Mouse (Mus musculus) bone marrow macrophage, adult 2 months (primary cell): Measurements from ENCODE around the gene Olfr411. TPM values are rescaled to one million over a fixed set of nuclear protein-coding genes. Genes with fewer than 3 reads are reported as not detected.

ENCODE experiments used
- H3K27ac ChIP-seq: 2 replicates; pipeline ENCODE4 v1.5.1; 2012; ENCODE audit warnings: low read depth, low read length; ENCODE audit not compliant: insufficient read depth
- H3K4me1 ChIP-seq: 2 replicates; pipeline ENCODE4 v1.6.1; 2012; ENCODE audit warnings: low read length; ENCODE audit not compliant: control insufficient read depth, insufficient read depth
- H3K4me3 ChIP-seq: 2 replicates; pipeline ENCODE4 v1.5.1; 2012; ENCODE audit warnings: mild to moderate bottlenecking, low read length, moderate library complexity; ENCODE audit not compliant: insufficient read depth
- CTCF ChIP-seq: IDR thresholded peaks from 2 replicates; pipeline ENCODE4 v1.5.1; 2012; ENCODE audit warnings: low read depth, mild to moderate bottlenecking, low read length, moderate library complexity
- POLR2A ChIP-seq: IDR thresholded peaks from 2 replicates; pipeline ENCODE4 v1.6.1; 2012; ENCODE audit warnings: mild to moderate bottlenecking, low read depth, low read length, borderline replicate concordance
- polyA plus RNA-seq: library from polyadenylated mRNA; stranded (reverse); fragments of >200 nt; gene quantifications from 2 replicates; pipeline ENCODE4 v1.2.4, GENCODE M21; 2012; ENCODE audit not compliant: missing spikeins, insufficient read depth, insufficient read length

Olfr411 gene
- polyA plus RNA-seq: not detected in 2 replicates

GRCm38 (mm10) chr11:74352550-74352949 lies at the start of gene Olfr411:
Gene Olfr411 (minus strand): TSS chr11:74352650.
- no peaks in the 10 kb centered on the region for H3K4me1 ChIP-seq
- TF ChIP-seq CTCF: no peak
- TF ChIP-seq POLR2A: no peak
- no peak within 1 kb of the TSS for H3K4me3 ChIP-seq
- no peak within 1 kb of the TSS for H3K27ac ChIP-seq

- TF ChIP-seq POLR2A: no peak
- Histone ChIP-seq H3K4me3 (no peak overlapping the region), H3K27ac (no peak overlapping the region), H3K4me1 (no peaks in the 10 kb centered on the region)
These were observed 49.7 kb upstream of the Olfr411 start for GRCm38 (mm10) chr11:74402126-74402525.

GRCm38 (mm10) chr11:74395583-74395982 lies 43.1 kb upstream of the Olfr411 start:
- H3K4me1 ChIP-seq: no peaks in the 10 kb centered on the region
- no peak for TF ChIP-seq POLR2A
- TF ChIP-seq CTCF: no peak
- no peak overlapping the region for H3K4me3 ChIP-seq

DNA sequence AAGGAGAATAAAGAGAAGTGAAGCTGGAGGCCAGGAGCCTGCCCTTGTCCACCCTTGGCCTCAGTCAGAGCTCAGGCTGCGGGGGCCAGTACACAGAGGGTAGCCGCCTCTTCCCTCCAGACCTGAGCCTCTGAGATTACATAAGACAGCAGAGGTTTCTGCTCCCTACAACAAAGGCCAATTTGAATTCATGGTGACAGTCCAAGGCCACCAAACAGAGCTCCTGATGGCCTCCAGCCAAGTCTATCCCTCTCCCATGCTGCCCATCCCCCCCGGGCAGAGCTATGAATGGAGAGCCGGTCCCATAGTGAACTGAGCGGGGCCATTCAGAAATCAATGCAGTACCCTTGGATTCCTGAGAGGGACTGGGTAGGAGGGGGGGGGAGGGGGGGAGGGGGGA lies 41.0 kb upstream of the Olfr411 start:
- H3K4me1 ChIP-seq: no peaks in the 10 kb centered on the region
- TF ChIP-seq POLR2A (no peak), CTCF (no peak)
- H3K4me3 ChIP-seq: no peak overlapping the region
- H3K27ac ChIP-seq: no peak overlapping the region

More at GRCm38 (mm10) chr11:74395583-74395982, 43.1 kb upstream of the Olfr411 start:
- H3K27ac ChIP-seq: no peak overlapping the region

GRCm38 (mm10) chr11:74392903-74393302 lies 40.5 kb upstream of the Olfr411 start:
- Histone ChIP-seq H3K4me3 (no peak overlapping the region), H3K4me1 (no peaks in the 10 kb centered on the region), H3K27ac (no peak overlapping the region)
- TF ChIP-seq POLR2A: no peak
- TF ChIP-seq CTCF: no peak

GRCm38 (mm10) chr11:74391899-74392298 lies 39.4 kb upstream of the Olfr411 start:
- TF ChIP-seq CTCF (no peak), POLR2A (no peak)
- no peaks in the 10 kb centered on the region for H3K4me1 ChIP-seq
- no peak overlapping the region for H3K4me3 ChIP-seq
- no peak overlapping the region for H3K27ac ChIP-seq

DNA sequence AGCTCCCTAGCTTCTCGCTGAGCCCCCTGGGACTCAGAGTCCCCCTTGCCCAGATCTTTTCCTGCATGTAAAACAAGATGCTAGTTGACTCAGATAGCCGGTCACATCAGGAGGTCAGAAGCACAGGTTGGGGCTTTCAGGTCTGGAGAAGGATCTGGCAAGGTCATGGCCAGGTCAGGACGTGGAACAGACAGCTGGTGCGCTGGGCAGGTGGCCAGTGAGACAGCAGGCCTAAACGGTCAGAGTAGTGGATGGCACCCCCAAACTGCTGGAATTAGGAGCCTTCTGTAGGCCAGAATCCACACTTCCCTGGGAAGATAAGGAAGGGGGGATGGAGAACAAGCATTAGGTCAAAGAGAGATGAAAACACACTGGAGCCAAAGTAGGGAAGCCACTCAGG lies 34.8 kb upstream of the Olfr411 start:
- TF ChIP-seq POLR2A (no peak), CTCF (no peak)
- Histone ChIP-seq H3K4me1 (no peaks in the 10 kb centered on the region), H3K4me3 (no peak overlapping the region), H3K27ac (no peak overlapping the region)

DNA sequence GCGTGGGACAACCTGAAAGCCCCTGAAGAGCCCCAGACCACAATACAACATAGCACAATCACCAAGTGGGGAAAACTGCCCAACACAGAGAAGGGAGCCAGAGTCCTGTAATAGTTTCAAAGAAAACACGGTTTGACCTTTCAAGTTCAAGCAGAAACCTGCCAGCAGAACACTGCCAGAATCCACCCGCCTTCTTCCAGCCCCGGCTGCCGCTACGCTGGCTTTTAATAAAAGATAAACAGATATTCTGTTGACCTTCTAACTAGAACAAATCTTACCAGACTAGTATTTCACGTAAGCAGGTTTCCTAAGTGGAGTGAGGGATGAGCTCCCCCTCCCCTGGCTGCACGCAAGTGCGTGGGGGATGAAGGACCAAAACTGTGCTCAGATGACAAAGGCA lies 33.2 kb upstream of the Olfr411 start:
- no peak for TF ChIP-seq POLR2A
- no peak for TF ChIP-seq CTCF
- Histone ChIP-seq H3K4me1 (no peaks in the 10 kb centered on the region), H3K4me3 (no peak overlapping the region), H3K27ac (no peak overlapping the region)

DNA sequence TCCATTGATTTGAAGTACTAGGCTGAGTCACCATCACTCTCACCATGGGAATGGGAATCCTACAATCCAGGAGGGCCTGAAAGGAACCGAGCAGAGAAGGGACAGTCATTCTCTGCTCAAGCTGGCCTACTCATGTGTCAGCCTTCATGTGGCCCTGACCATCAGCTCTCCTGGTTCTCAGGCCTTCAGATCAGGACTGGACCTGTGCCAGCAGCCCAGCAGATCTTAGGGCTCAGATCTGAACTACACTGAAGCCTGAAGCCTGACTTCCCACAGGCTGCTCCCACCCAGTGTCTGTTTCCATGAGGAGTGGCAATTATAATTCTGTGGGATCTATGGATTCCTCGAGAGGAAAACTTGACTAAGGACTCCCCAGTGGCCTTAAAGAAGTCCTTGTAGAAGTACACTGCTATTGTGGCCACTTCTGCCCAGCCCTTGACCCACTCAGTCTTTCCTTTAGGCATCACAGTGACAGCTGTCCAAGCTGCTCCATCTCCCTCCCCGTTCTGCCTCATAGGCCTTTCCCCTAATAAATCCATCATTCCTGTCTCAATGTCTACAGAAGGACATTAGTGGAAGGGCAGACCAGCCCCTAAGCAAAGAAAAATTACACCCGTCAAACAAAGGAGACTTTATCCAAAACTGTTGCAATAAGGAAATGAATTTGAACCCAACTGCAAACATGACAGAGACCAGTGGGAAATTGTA lies 26.9 kb upstream of the Olfr411 start:
- TF ChIP-seq POLR2A (no peak), CTCF (no peak)
- no peaks in the 10 kb centered on the region for H3K4me1 ChIP-seq
- no peak overlapping the region for H3K27ac ChIP-seq
- H3K4me3 ChIP-seq: no peak overlapping the region

GRCm38 (mm10) chr11:74376847-74377246 lies 24.4 kb upstream of the Olfr411 start:
- TF ChIP-seq POLR2A: no peak
- Histone ChIP-seq H3K27ac (no peak overlapping the region), H3K4me1 (no peaks in the 10 kb centered on the region), H3K4me3 (no peak overlapping the region)
